Mouse (Mus musculus) ES-Bruce4 (cell line): ENCODE data around the gene Yif1b. TPM values are rescaled to one million over a fixed set of nuclear protein-coding genes. Genes with fewer than 3 reads are reported as not detected.
A peak's percentile ranks its signal among the peaks of the same experiment; 100 is the strongest.

Source experiments
- H3K27ac ChIP-seq: 2 replicates; pipeline ENCODE4 v1.5.1; 2012; ENCODE audit warnings: low read length, inconsistent platforms; ENCODE audit not compliant: insufficient read depth
- H3K27me3 ChIP-seq: 2 replicates; pipeline ENCODE4 v1.6.1; 2012; ENCODE audit warnings: mild to moderate bottlenecking, low read length, inconsistent platforms; ENCODE audit not compliant: control insufficient read depth, poor library complexity, insufficient read depth, severe bottlenecking
- H3K36me3 ChIP-seq: 2 replicates; pipeline ENCODE4 v1.6.1; 2012; ENCODE audit warnings: inconsistent platforms, mild to moderate bottlenecking, low read length, moderate library complexity; ENCODE audit not compliant: control insufficient read depth, poor library complexity, insufficient read depth, severe bottlenecking
- H3K4me1 ChIP-seq: one replicate; pipeline ENCODE4 v1.8.1; 2011; ENCODE audit warnings: low read length; ENCODE audit not compliant: control insufficient read depth, insufficient read depth
- H3K4me3 ChIP-seq: 2 replicates; pipeline ENCODE4 v1.5.1; 2011; ENCODE audit warnings: low read depth, mild to moderate bottlenecking, low read length
- H3K9ac ChIP-seq: 2 replicates; pipeline ENCODE4 v1.6.1; 2012; ENCODE audit warnings: low read depth, mild to moderate bottlenecking, inconsistent platforms; ENCODE audit not compliant: poor library complexity, severe bottlenecking
- H3K9me3 ChIP-seq: replicated peaks from 2 replicates; pipeline ENCODE4 v1.6.1; 2012; ENCODE audit warnings: mild to moderate bottlenecking, low read length, inconsistent platforms; ENCODE audit not compliant: control insufficient read depth, poor library complexity, insufficient read depth, severe bottlenecking
- CTCF ChIP-seq: IDR thresholded peaks from one replicate; pipeline ENCODE4 v1.8.1; 2011; ENCODE audit warnings: low read depth, low read length
- EP300 ChIP-seq: IDR thresholded peaks from 2 replicates; pipeline ENCODE4 v1.6.1; 2011; ENCODE audit warnings: low read depth, low read length; ENCODE audit not compliant: insufficient read depth
- POLR2A ChIP-seq: IDR thresholded peaks from one replicate; pipeline ENCODE4 v1.8.1; 2011; ENCODE audit warnings: low read length; ENCODE audit not compliant: insufficient read depth
- polyA plus RNA-seq: library from polyadenylated mRNA; stranded (reverse); fragments of >200 nt; gene quantifications from 2 replicates; pipeline ENCODE4 v1.2.4, GENCODE M21; 2011; ENCODE audit warnings: low read depth; ENCODE audit not compliant: missing spikeins, insufficient read depth, insufficient read length

Gene Yif1b
- polyA plus RNA-seq, 1 experiment, result 55.2 TPM

DNA sequence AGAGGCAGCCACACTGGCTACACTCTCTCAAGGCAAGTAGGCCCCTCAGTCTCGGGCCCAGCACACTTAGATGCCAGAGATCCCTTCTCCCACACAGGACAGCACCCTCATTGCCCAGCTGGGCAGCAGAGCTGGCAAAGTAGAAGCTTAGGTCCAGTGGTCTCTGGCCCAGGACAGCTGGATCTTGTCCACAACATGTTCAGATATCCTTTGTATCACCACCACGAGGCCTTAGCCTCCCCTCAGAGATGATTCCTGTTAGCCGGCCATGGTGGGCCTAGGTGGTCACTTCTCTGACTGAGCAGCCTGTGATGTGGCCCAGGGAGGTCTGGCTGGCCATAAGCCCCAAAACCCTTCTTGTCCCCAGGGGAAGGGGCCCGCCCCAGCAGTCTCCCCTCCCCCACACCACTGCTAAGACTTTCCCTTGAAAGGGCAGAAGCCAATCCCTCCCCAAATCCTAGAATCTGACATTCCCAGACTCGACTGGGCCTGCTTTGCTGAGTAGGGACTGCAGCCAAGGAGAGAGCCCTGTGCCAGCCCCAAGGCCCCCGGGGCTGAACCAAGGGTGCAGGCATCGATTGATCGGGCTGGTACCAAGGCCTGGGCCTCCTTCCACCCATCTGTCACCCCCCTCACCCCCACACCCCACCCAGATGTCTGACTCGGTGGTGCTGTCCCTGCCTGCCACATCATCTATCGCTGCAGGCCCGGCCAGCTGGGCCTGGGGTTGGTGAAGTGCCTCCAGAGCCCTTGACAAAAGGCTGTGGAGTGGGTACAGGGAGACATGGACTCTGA is 52.8 kb downstream of the Yif1b start:
- no peaks in the 10 kb centered on the region for H3K9me3 ChIP-seq
- H3K27ac ChIP-seq, result no peak overlapping the region
- H3K4me1 ChIP-seq, result peaks cover 17% of the 10 kb centered on the region
- no peaks in the 10 kb centered on the region for H3K36me3 ChIP-seq
- TF ChIP-seq EP300 (no peak), CTCF (no peak), POLR2A (no peak)
- H3K9ac ChIP-seq, result peak overlapping the region; percentile 61
- H3K4me3 ChIP-seq, result peak overlapping the region; percentile 21
- H3K27me3 ChIP-seq, result no peaks in the 10 kb centered on the region

DNA sequence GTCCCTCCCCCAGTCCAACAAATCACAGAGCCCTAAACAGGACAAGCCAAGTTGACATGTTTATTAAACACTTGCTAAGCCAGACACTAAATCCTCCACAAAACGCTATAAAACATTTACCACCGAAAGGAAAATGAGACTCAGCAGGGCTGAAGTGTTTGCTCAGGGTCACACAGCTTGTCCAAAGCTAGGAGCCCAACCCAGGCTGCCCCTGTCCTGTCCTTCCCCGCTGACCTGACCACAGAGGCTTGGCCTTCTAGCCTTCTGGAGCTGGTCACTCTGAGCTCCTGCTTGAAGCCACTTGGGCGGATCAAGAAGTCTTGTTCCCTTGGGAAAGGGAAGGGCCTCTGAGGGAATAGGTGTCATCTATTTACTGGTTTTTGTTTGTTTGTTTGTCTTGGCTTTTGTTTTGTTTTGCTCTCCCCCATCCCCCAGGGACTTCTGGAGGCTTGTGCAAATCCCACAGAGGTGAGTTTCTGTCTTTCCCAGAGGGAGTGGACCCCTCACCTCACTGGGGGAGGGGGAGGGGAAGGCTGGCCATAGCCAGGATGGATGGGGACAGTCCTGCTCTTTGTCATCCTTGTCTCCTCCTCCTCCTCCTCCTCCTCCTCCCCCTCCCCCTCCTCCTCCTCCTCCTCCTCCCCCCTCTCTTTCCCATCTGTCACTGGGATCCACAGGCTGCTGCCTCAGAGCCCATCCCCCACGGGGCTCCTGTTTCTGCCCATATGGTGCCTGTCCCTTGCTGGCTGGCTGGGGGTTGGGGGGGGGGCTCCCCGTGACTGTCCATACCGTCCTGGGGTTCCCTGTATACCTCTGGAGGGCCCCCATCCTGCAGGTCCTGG is 53.7 kb downstream of the Yif1b start:
- peaks cover 17% of the 10 kb centered on the region for H3K4me1 ChIP-seq
- H3K9ac ChIP-seq, result no peak overlapping the region
- H3K4me3 ChIP-seq, result no peak overlapping the region
- H3K36me3 ChIP-seq, result no peaks in the 10 kb centered on the region
- no peak for TF ChIP-seq CTCF
- peak; percentile 48; the same call in 1 of the 2 replicates for TF ChIP-seq EP300
- no peak for TF ChIP-seq POLR2A
- no peaks in the 10 kb centered on the region for H3K27me3 ChIP-seq
- H3K27ac ChIP-seq, result no peak overlapping the region
- no peaks in the 10 kb centered on the region for H3K9me3 ChIP-seq

DNA sequence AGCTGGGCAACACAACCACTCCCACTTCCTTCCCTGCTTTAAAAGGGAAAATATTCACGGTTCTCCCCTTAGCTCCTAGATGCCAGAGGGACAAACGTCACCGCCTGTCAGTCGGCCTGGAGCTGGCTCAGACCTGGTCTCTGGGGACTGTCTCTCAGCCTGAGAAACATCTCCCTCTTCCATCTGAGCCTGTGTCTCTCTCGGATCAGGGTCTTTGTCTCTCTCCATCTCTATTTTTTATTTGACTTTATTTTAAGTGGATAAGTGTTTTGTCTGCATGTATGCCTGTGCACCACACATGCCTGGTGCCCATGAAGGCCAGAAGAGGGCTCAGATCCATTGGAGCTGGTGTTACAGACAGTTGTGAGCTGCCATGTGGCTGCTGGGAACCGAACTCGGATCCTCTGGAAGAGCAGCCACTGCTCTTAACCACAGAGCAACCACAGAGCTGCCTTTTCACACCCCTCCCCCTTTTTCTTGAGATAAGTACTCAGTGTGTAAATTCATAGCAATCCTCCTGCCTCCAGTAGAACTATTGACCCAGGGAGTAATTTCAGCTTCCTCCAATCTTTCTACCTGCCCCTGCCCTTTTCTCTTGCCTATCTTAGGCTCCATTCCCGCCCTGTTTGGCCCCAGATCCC is 54.4 kb downstream of the Yif1b start:
- TF ChIP-seq CTCF (no peak), EP300 (no peak), POLR2A (no peak)
- Histone ChIP-seq H3K9me3 (no peaks in the 10 kb centered on the region), H3K27me3 (no peaks in the 10 kb centered on the region), H3K36me3 (no peaks in the 10 kb centered on the region), H3K27ac (peak overlapping the region; percentile 86), H3K4me1 (peaks cover 17% of the 10 kb centered on the region), H3K9ac (peak overlapping the region; percentile 19), H3K4me3 (no peak overlapping the region)

DNA sequence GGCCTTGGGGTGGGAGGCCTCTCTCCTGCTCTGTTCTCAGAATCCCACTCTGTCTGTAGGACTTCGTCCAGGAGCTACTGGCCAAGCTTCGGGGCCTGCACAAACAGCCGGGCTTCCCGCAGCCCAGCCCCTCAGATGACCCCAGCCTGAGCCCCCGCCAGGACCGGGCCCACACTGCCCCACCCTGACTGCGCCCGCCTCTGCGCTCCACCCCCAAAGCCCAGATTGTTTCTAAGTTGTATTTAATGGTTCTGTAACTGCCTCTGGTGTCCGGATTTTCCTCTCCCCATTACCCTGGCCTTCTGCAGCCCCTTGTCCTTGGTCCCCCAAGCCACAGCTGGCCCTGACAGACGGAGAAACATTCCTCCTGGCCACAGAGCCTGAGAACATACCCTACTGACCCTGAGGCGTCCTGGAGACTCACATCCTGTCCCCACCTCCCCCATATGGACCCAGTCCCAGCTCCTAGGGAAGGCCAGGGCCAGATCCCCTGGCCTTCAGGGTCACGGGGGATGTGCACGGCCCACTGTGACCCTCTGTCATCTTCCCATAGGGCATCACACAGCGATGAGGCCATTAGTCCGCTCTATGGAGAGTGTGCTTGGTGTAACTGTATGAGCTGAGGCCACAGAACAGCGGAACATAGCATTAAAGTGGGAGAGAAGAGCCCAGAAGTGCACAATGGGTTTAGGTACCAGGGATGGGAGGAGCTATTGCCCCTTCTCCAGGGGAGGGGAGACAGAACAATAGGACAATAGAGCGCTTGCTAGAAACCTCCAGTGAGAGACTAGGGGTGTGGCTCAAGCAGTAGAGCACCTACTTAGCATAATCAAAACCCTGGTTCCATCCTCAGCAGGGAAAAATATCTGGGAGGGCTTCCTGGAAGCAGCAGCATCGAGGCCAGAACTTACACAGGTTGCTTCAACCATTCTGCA is 55.3 kb downstream of the Yif1b start:
- Histone ChIP-seq H3K36me3 (no peaks in the 10 kb centered on the region), H3K4me3 (0 out of 2 replicates have a peak overlapping the region, but pooled peaks have one; percentile 21), H3K27me3 (no peaks in the 10 kb centered on the region), H3K4me1 (peaks cover 17% of the 10 kb centered on the region), H3K27ac (peak overlapping the region; percentile 86), H3K9ac (peak overlapping the region; percentile 19), H3K9me3 (no peaks in the 10 kb centered on the region)
- TF ChIP-seq CTCF (no peak), EP300 (peak; percentile 58; the same call in 1 of the 2 replicates)

DNA sequence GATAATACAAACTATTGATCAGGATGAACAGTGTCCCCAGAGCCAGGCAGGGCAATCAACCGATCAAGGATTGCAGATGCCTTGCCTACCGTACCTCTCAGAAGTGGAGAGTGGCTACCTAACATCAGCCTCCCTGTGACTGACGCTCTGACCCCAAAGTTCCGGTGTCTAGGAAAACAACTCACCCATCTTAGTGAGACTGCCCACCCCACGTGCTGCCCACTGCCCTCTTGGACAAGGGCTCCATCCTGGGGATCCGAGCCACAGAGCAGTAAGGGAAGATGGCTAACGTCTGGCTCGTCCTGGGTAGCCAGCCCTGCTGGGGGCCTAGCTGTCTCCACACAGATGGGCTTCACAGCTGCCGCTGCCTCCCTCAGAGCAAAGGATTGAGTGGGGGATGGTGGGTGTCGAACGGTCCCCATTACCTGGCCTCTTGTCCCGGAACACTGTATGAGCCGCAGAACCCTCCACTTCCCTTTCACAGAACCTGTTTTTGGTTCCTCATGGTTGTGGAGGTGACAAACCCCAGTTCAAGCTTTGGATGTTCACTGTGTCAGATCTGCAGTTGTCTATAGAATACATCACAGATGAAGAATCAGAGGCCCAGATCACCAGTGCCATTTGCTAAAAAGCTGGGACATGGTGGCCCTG is 56.1 kb downstream of the Yif1b start:
- Histone ChIP-seq H3K36me3 (no peaks in the 10 kb centered on the region), H3K9me3 (no peaks in the 10 kb centered on the region), H3K27me3 (no peaks in the 10 kb centered on the region), H3K4me1 (peaks cover 17% of the 10 kb centered on the region), H3K27ac (peak overlapping the region; percentile 75), H3K9ac (peak overlapping the region; percentile 20; the same call in 1 of the 2 replicates), H3K4me3 (no peak overlapping the region)
- no peak for TF ChIP-seq EP300
- no peak for TF ChIP-seq POLR2A
- no peak for TF ChIP-seq CTCF
